Mouse (Mus musculus): ENCODE results near the gene Reep3. TPM values are rescaled to one million over a fixed set of nuclear protein-coding genes. Genes with fewer than 3 reads are reported as not detected.

Reep3 gene
- polyA plus RNA-seq, 1 experiment: 47.9 TPM

DNA sequence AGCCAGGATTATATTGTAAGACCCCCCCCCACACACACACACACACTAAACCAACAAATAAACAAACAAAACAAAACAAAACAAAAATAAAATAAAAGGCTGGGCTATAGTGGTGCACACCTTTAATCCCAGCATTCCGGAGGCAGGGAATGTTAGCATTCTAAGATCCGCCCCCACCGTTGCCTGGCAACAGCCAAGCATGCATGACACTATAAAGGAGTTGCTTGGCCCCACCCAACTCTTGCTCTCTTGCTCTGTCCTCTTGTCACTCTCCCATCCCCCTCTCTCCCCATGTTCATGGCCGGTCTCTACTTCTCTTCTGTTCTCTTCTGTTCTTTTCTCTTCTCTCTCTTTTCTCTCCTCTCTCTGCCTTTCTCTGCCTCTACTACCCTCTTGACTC, 128.2 kb downstream of the Reep3 start:
- no peak overlapping the region for H3K4me3 ChIP-seq (ENCODE audit: low read depth, low read length)
- 0 out of 2 replicates have a peak overlapping the region, but pooled peaks have one; percentile 11 for H3K9ac ChIP-seq (ENCODE audit: low read depth, poor library complexity, severe bottlenecking)
- peaks cover 10% of the 10 kb centered on the region for H3K4me1 ChIP-seq (ENCODE audit: control insufficient read depth, insufficient read depth, low read length)
- TF ChIP-seq POLR2A (IDR thresholded peaks at IDR 0.05; ENCODE audit: insufficient read depth, low read length) (no peak), EP300 (IDR thresholded peaks at IDR 0.05; ENCODE audit: insufficient read depth, low read depth, low read length) (peak; percentile 77)
- 0 out of 2 replicates have a peak, but pooled peaks cover 3% of the 10 kb centered on the region for H3K9me3 ChIP-seq (replicated peaks; ENCODE audit: control insufficient read depth, insufficient read depth, low read length, poor library complexity, severe bottlenecking)
- no peaks in the 10 kb centered on the region for H3K27me3 ChIP-seq (ENCODE audit: control insufficient read depth, insufficient read depth, low read length, poor library complexity, severe bottlenecking)
- H3K36me3 ChIP-seq (ENCODE audit: control insufficient read depth, insufficient read depth, low read length, poor library complexity, severe bottlenecking): no peaks in the 10 kb centered on the region
- peak overlapping the region; percentile 91 for H3K27ac ChIP-seq (ENCODE audit: insufficient read depth, low read length)

DNA sequence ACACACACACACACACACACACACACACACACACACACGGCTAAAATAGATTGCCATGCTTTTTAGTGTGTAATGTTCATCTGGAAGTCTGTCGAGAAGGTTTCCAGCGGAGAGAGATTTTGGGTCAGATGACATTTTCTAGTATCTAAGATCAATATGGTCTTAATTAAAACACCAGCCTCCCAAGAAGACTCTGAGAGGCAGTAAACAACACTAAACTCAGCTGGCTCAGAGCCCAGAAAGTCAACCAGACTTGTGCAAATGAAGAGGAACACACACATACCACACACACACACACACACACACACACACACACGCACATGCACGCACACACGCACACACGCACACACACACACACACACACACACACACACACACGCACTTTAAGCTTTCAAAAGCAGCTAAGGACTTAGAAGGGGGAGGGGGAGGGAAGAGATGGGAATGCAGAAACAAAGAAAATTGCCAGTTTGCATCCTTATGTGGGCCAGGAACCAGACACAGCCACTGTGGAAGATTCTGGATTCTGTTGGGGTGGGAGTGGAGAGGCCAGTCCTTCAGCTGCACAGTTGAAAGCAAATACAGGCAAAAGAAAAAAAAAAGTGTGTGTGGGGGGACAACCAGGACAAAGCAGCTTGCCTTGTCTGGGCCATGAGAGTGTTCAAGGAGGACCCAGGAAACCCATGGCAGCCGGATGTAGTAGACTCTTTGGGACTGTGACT, 130.2 kb downstream of the Reep3 start:
- H3K4me3 ChIP-seq (ENCODE audit: low read depth, low read length): no peak overlapping the region
- H3K27me3 ChIP-seq (ENCODE audit: control insufficient read depth, insufficient read depth, low read length, poor library complexity, severe bottlenecking): no peaks in the 10 kb centered on the region
- TF ChIP-seq POLR2A (IDR thresholded peaks at IDR 0.05; ENCODE audit: insufficient read depth, low read length) (no peak), CTCF (IDR thresholded peaks at IDR 0.05; ENCODE audit: low read depth, low read length) (no peak), EP300 (IDR thresholded peaks at IDR 0.05; ENCODE audit: insufficient read depth, low read depth, low read length) (no peak)
- no peak overlapping the region for H3K27ac ChIP-seq (ENCODE audit: insufficient read depth, low read length)
- H3K4me1 ChIP-seq (ENCODE audit: control insufficient read depth, insufficient read depth, low read length): peaks cover 10% of the 10 kb centered on the region
- H3K9me3 ChIP-seq (replicated peaks; ENCODE audit: control insufficient read depth, insufficient read depth, low read length, poor library complexity, severe bottlenecking): peaks cover 3% of the 10 kb centered on the region; the same call in 1 of the 2 replicates
- no peak overlapping the region for H3K9ac ChIP-seq (ENCODE audit: low read depth, poor library complexity, severe bottlenecking)
- H3K36me3 ChIP-seq (ENCODE audit: control insufficient read depth, insufficient read depth, low read length, poor library complexity, severe bottlenecking): no peaks in the 10 kb centered on the region

DNA sequence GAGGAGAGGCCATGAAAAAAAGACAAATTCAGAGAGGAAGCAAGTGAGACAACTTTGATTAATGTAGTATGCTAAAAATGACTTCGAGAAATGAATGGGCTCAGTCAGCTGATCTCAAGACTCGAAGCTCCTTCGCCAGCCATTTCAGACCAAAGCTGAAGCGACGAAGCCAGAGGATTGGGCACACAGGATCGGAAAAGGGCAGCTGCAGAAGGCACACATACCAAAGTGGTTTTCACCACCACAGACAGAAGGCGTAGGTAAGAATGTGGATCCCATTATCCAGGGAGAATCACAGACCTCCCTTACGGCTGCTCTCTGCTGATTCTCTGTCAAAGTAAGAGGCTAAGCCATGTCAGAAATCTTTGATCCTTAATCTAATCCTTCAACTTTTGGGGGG, 136.6 kb downstream of the Reep3 start:
- Histone ChIP-seq H3K27ac (ENCODE audit: insufficient read depth, low read length) (no peak overlapping the region), H3K27me3 (ENCODE audit: control insufficient read depth, insufficient read depth, low read length, poor library complexity, severe bottlenecking) (no peaks in the 10 kb centered on the region), H3K9ac (ENCODE audit: low read depth, poor library complexity, severe bottlenecking) (no peak overlapping the region), H3K36me3 (ENCODE audit: control insufficient read depth, insufficient read depth, low read length, poor library complexity, severe bottlenecking) (no peaks in the 10 kb centered on the region), H3K4me1 (ENCODE audit: control insufficient read depth, insufficient read depth, low read length) (peaks cover 2% of the 10 kb centered on the region), H3K4me3 (ENCODE audit: low read depth, low read length) (no peak overlapping the region), H3K9me3 (replicated peaks; ENCODE audit: control insufficient read depth, insufficient read depth, low read length, poor library complexity, severe bottlenecking) (no peaks in the 10 kb centered on the region; the same call in 1 of the 2 replicates)
- TF ChIP-seq POLR2A (IDR thresholded peaks at IDR 0.05; ENCODE audit: insufficient read depth, low read length): no peak
- no peak for TF ChIP-seq CTCF (IDR thresholded peaks at IDR 0.05; ENCODE audit: low read depth, low read length)
- TF ChIP-seq EP300 (IDR thresholded peaks at IDR 0.05; ENCODE audit: insufficient read depth, low read depth, low read length): no peak

Other genes with a start within 250 kb of the Reep3 start
- gene Jmjd1c, start 820 bp downstream of the Reep3 start, polyA plus RNA-seq (2011; ENCODE audit: insufficient read depth, insufficient read length, low read depth, missing spikeins): 123 and 141 TPM in 2 replicates
- 22.5 and 24.6 TPM in 2 replicates for gene Nrbf2, start 188.4 kb upstream of the Reep3 start, polyA plus RNA-seq (2011; ENCODE audit: insufficient read depth, insufficient read length, low read depth, missing spikeins)

Measured in ES-Bruce4 (cell line).